Mouse (Mus musculus) spleen, adult 12 weeks (tissue): Measurements from ENCODE around the gene Gramd2.

Experiments used
- DNase-seq: peaks from one replicate; pipeline ENCODE4 v3.0.0; 2022; ENCODE audit warnings: low spot score

The Gramd2 gene

GRCm38 (mm10) chr9:59679678-59680533 lies at the start of gene Gramd2:
Gene Gramd2 (plus strand): TSS chr9:59680144.
- no peak for DNase-seq

GRCm38 (mm10) chr9:59638372-59638771 lies 41.6 kb upstream of the Gramd2 start:
- no peak for DNase-seq

DNA sequence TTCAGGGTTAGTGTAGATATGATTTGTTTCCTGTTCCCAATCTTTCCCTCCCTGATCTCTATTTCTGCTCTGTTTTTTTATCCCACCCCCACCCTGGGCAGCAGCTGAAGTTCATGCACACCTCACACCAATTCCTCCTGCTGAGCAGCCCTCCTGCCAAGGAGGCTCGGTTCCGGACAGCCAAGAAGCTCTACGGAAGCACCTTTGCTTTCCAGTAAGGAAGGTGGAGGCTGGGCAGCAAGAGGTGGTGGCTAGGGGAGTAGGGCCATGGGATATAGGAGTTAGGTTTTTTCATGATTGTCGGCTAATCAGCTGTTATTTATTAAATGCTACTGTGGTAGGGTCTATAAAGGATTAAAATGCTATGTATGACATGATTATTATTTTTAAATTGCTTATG lies 40.0 kb upstream of the Gramd2 start:
- DNase-seq: no peak

DNA sequence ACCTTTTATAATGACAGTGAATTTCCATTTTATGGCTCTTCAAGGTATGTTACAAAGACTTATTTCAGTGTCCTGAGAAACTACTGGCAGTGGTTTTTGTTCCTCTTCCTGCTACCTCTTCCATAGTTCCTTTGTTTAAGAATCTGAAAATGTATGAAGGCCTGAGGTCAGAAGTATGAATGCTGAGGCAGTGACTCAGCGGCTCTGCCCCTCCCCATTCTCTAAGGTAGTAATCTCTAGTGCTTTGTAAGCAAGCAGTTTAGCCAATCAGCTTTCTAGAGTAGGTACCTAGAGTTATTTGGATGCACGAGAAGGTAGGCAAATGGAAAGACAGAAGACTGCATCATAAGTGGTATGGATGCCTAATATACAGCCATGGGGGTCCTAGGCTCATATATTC lies 38.6 kb upstream of the Gramd2 start:
- DNase-seq: no peak

GRCm38 (mm10) chr9:59649911-59650310 lies 30.0 kb upstream of the Gramd2 start:
- no peak for DNase-seq

- no peak for DNase-seq
Observed at GRCm38 (mm10) chr9:59653371-59653770, 26.6 kb upstream of the Gramd2 start.

GRCm38 (mm10) chr9:59654450-59654983 lies 25.4 kb upstream of the Gramd2 start:
- DNase-seq: no peak

DNA sequence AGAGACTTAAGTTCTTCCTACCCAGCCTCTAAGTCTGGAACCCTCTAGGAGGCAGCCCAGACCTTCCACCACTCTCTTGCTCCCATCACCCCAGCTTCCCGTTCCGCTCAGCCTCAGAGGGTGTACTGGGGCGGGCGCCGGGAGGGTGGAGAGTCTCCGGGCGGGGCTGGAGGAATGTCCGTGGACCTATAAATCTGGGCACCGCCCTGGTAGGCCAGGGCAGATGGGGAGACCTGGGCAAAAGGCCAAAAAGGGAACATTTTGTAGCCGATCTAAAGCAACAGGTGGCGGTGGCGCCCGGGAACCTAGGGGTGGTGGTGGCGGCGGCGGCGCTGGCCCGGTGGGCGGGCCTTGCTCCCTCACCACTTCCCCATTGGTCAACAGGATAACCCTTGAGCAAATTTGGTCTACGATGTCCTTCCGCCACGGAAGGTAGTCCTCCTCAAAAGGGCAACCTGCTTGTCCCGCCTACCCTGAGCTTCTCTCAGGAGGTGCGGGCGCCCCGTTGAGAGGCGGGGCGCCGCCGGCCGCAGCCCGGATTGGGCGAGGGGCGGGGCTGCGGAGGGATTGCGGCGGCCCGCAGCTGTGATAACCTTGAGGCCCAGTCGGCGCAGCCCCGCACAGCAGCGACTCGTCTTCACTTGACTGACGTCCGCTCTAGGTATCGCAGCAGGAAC lies 23.8 kb upstream of the Gramd2 start, which contains the start of gene Pkm:
Gene Pkm (plus strand): TSS at position 411 of the 677 bp plus-strand sequence.
- peak; percentile 83 for DNase-seq

DNA sequence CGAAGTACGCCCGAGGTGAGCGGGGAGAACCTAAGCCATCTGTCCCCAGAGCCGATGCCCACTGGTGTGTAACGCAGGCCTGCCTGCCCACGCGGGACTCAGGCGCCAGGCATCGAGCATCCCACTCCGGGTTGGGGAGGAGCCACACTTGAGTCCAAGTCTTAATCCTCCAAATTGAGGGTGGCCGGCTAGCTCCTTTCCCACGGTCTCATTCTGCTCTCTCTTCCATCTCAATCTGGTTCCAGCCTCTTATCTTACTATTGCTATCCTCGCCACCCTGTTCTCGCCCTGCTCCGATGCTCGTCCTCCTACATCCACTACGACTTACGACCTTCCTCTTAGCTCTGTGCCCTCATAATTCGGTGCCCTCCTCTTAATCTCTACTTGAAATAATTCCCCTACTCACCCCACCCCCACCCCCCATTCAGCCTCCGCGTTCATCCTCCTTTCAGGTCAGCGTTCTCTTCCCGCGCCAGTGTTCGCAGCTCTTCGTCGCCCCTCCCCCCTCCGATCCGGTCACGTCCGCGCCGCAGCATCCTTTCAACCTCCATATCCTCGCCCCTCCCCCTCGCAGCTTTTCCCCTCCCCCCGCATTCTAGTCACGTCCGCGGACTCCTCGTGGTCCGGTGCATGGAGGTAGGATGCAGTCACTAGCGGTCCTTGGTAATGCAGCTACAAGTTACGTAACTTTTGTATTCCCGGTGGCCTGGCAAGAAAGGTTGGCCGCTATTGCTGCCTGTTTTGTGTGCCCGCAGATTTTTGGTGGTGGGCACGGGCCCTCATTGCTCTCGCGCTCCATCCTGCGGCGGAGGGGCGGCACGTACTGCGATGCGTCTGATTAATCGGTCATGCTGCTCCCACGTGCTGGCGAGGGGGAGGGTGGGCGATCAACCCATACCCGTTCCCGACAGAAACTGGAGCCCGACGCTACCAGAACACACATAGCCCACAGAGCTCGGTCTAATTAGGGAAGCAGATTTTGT lies 23.0 kb upstream of the Gramd2 start:
- no peak for DNase-seq

DNA sequence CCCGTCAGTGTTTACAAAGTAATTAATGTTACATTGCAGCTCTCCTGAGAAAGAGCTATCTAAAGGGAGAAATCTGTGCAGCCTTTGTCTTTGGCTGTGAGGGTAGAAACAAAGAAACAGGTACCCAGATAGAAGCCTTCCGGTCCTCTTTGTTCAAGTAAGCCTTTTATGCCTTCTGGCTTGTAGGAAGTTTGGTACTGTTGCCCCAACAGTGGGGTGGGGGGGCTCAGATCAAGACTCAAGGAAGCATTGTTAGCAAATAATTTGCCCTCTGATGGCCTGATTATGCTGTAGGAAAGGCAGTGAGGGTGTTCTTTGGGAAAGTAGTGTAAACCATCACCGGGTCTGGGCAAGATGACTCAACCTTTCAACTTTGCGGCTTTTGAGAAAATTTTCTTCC lies 21.8 kb upstream of the Gramd2 start:
- DNase-seq: no peak

DNA sequence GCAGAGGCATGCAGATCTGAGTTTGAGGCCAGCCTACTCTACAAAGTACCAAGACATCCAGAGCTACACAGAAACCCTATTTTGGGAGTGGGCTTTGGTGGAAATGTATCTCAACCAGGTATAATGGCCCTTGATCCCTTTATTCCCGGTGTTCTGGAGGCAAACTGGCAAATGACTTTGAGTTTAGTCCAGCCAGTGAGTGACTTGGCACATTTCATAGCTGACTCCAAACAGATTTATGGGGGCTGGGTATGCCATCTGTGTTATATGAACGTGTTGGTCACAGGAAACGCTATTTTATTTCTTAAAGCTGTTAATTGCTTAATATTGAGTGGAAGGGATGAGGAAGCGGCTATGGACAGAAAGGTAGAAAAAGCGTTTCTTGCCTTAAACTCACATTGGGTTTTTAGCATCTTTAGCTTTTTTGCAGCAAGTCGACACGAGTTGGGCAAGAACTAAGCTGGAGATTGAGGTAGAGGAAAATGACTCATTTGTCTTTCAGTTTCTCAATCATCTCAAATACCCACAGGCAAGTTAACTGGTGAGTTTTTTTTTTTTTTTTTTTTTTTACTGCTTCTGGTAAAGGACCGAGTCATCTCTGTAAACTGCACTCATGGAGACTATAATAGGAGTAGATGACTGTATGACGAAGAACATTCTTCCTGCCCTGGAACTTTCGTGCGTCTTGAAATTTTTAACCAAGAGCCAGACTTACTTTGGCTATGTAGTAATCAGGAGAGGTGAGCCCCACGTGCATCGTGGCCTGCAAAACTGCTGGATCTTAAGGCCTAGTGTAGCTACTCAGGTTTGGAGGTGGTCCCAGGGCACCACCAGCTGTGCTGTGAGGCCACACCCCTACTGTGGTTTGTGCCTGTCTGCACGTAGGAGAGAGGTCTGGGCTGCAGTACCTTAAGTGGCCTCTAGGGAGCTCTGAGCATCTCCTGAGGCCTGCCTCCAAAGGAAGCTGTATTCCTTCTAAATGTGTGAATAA lies 20.6 kb upstream of the Gramd2 start:
- peak; percentile 52 for DNase-seq

GRCm38 (mm10) chr9:59660421-59660820 lies 19.5 kb upstream of the Gramd2 start:
- no peak for DNase-seq

DNA sequence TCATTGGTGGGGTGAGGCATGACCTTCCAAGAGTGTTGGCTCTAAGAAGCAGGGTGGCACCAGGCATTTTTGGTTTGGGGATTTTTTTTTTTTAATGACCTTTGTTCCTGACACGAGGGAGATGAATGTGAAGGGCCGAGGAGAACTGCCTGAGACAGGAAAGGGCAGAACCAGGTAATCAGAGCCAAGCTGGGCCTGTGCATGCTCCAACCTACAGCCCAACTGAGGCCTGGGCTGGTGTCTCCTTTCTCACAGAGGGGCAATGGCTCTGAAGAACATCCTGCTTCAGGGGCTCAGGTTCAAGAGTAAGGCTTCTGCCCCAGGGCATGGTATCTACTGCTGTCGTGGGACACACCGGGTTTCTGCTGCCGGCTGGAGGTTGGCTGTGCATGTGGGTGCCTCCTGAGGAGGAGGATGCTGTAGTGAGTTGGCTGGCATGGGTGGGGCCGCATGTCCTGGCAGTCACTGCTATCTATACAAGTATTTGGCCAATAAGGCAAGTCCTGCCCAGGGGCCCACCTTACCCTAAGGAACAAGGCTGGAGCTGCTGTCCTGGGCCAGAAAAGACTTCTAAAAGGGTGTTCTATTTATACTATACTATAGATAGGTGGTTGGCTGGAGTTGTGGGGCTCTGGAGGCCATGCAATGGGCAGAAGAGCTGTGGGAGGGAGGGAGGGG lies 18.5 kb upstream of the Gramd2 start:
- DNase-seq: no peak

GRCm38 (mm10) chr9:59663226-59663625 lies 16.7 kb upstream of the Gramd2 start:
- no peak for DNase-seq

GRCm38 (mm10) chr9:59663957-59664356 lies 16.0 kb upstream of the Gramd2 start:
- no peak for DNase-seq

DNA sequence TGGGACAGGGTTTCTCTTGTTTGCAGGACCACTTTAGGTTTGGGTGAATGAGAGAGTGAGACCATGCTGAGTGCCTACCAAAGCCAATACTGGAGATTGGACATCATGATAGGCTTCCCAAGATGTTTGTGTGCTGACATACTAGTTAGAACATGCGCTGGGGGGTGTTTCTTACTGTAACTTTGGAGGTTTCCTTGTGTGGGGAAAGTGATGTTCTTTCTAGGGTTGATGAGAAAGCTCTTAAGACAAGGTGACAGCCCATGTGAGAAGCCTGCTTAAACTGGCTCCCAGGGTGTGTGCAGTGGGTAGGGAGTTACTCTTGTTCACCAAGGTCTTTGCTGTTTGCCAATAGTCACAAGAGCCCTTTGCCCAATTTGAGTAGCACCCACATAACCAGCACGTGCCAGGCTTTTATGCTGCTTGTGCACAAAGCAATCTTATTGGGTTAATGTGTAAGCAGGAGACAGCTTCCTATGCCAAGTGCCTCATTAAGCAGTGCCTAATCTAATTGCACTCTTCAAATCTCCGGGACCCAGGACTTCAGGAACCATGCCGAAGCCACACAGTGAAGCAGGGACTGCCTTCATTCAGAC lies 15.2 kb upstream of the Gramd2 start:
- no peak for DNase-seq

- no peak for DNase-seq
Observed at GRCm38 (mm10) chr9:59666016-59666415, 13.9 kb upstream of the Gramd2 start.

- no peak for DNase-seq
Observed at GRCm38 (mm10) chr9:59666813-59667212, 13.1 kb upstream of the Gramd2 start.

DNA sequence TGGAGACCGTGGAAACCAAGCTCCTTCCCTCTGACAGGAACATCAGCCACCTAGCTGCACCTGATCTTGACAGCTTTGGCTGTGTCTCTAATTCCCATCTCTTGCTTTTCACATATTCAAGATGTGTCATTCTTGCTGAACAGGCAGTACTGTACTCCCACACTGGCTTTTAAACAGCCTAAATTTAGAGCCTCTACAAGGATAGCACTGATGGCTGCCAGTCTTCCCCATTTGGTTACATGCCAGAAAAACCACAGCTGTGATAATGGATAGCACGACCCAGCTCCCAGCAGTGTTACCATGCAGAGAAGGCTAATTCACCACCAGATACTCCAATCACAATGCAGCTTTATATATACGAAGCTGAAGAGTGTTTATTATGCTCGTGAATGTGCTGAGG lies 12.7 kb upstream of the Gramd2 start:
- DNase-seq: no peak

DNA sequence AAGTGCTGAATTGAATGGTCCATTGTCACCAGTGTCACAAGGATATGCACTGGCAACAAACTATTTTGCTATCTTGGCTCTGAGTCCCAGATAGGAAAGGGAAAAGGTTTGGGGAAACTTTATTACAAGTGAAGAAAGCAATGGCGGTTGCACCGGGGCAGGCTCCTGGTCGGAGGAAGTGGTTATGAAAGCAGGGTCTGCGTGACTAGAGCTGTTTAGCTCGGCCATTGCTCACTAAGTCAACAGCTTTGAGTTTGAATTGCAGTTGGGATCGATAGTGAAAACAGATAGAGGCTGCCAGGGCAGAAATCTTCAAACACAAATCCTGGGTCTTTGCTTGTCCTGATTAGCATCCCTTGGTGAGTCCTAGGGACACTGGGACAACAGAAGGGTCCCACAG lies 12.0 kb upstream of the Gramd2 start:
- DNase-seq: no peak
